Mouse (Mus musculus) inflammation-experienced regulatory T-cells, adult 6 months (primary cell): ENCODE data around the gene Stambpl1. TPM values are rescaled to one million over a fixed set of nuclear protein-coding genes. Genes with fewer than 3 reads are reported as not detected.

Experiments
- ATAC-seq: one replicate; pipeline ENCODE4 v1.8.0; 2017
- polyA plus RNA-seq, 3 experiments: library from polyadenylated mRNA; unstranded; fragments of 100-300 nt; shearing (Covaris generic); gene quantifications; one replicate each; pipeline ENCODE4 v1.2.1; 2017

Stambpl1 gene
- polyA plus RNA-seq: 10 to 100 TPM; 55.7 to 96.7 (median 78.8) TPM

GRCm38 (mm10) chr19:34192008-34192963, at the start of gene Stambpl1:
Gene Stambpl1 (plus strand): TSS chr19:34192229.
- peak; percentile 85 for ATAC-seq

GRCm38 (mm10) chr19:34148421-34148820, 43.6 kb upstream of the Stambpl1 start:
- no peak for ATAC-seq

- ATAC-seq: peak; percentile 82
These were observed 40.1 kb upstream of the Stambpl1 start for GRCm38 (mm10) chr19:34151909-34152308.

- no peak for ATAC-seq
These were observed 38.5 kb upstream of the Stambpl1 start for GRCm38 (mm10) chr19:34153263-34154144.

- peak; percentile 43 for ATAC-seq
These were observed 29.3 kb upstream of the Stambpl1 start for GRCm38 (mm10) chr19:34162693-34163092.

GRCm38 (mm10) chr19:34165891-34166290, 26.1 kb upstream of the Stambpl1 start, which contains the start of gene Ankrd22:
Gene Ankrd22 (minus strand): TSS chr19:34166053.
- no peak for ATAC-seq

- ATAC-seq: no peak
These were observed 25.6 kb upstream of the Stambpl1 start for GRCm38 (mm10) chr19:34166386-34166785.

- peak; percentile 69 for ATAC-seq
These were observed 23.9 kb upstream of the Stambpl1 start for GRCm38 (mm10) chr19:34167896-34168661.

GRCm38 (mm10) chr19:34169121-34169520, 22.9 kb upstream of the Stambpl1 start:
- ATAC-seq: no peak

- no peak for ATAC-seq
These were observed 20.9 kb upstream of the Stambpl1 start for GRCm38 (mm10) chr19:34171167-34171566.

- no peak for ATAC-seq
These were observed 18.0 kb upstream of the Stambpl1 start for GRCm38 (mm10) chr19:34174004-34174403.

- no peak for ATAC-seq
These were observed 12.9 kb upstream of the Stambpl1 start for GRCm38 (mm10) chr19:34179136-34179535.

GRCm38 (mm10) chr19:34180316-34180715, 11.7 kb upstream of the Stambpl1 start:
- ATAC-seq: peak; percentile 65

GRCm38 (mm10) chr19:34181234-34181633, 10.8 kb upstream of the Stambpl1 start:
- no peak for ATAC-seq

GRCm38 (mm10) chr19:34182490-34182889, 9.5 kb upstream of the Stambpl1 start:
- ATAC-seq: no peak

GRCm38 (mm10) chr19:34186845-34187244, 5.2 kb upstream of the Stambpl1 start:
- peak; percentile 93 for ATAC-seq

- ATAC-seq: no peak
These were observed 403 bp upstream of the Stambpl1 start for GRCm38 (mm10) chr19:34191645-34192007.

- peak; percentile 16 for ATAC-seq
These were observed 1.1 kb downstream of the Stambpl1 start for GRCm38 (mm10) chr19:34193149-34193548.

- no peak for ATAC-seq
These were observed 1.7 kb downstream of the Stambpl1 start for GRCm38 (mm10) chr19:34193683-34194082.

GRCm38 (mm10) chr19:34194132-34194745, 2.2 kb downstream of the Stambpl1 start:
- ATAC-seq: no peak

- no peak for ATAC-seq
These were observed 3.0 kb downstream of the Stambpl1 start for GRCm38 (mm10) chr19:34195031-34195430.

GRCm38 (mm10) chr19:34198066-34198465, 6.0 kb downstream of the Stambpl1 start:
- no peak for ATAC-seq
